Mouse (Mus musculus) retina, embryonic 14.5 days (tissue): Measurements from ENCODE around the gene Drd5.
A peak's percentile ranks its signal among the peaks of the same experiment; 100 is the strongest.

ENCODE experiments used
- DNase-seq: peaks from one replicate; pipeline ENCODE4 v3.0.0-alpha.2; 2015; ENCODE audit warnings: low spot score

Gene Drd5

DNA sequence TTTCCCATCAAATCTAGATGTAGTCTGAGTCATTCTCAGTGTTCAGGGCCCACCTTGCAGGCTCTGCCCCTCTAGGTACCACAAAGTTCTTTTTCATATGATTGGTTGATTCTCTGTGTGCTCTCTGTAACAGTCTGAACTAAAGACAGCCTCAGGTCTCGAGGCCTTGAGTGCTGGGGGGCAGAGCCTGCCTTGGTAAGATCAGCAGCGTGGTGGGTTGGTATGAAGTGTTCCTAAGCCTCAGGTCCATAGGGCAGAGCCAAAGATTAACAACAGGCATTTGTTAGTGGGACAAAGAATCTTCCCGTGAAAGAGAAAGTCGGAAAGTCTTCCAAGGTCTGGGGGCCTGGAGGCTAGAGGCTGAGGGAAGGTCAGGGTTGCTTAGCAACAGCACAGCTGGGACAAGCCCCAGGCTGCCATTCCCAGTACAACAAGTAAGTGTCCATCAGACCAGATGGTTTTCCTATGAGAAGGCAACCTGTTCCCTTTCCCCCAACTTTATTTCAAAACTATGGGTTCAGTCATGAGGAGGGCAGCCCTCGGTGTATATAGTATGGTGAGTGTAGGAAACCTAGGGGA is 31.3 kb downstream of the Drd5 start:
- DNase-seq: peak; percentile 35

DNA sequence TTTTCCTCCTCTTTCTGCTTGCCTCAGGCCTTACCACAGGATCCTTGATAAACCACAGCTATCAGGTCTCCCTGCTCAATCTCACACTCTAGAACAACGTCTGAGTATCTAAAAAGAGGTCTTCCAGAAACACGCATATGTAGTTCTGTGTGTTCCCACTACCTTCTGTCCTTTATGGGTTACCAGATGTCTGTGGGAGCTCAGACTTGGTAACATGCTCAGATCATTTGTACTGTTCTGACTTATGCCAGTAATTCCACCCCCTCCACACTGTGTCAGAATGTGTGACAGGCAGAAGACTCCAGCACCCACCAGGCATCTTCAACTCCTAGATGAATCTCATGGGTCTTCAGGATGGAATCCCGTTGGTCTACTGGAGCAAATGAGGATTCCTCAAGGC is 37.8 kb downstream of the Drd5 start:
- no peak for DNase-seq

DNA sequence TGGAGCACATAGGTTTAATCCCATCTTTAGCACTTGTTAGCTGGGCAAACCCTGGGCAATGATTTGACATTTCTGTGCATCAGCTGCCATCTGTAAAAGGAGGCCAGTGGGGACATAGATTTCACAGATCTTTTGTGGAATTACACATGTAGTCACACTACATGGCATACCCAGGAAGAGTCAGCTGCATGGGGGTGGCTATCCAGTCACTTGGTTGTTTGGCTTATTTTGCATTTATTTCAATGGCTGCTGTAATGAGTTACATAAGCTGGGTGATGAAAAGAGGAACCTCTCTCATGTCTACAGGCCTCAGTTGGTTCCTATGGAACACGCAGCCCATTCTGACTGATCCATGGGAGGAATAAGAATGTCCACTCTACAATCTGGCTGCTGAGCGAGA is 40.5 kb downstream of the Drd5 start:
- no peak for DNase-seq

GRCm38 (mm10) chr5:38364396-38364795 is 45.2 kb downstream of the Drd5 start:
- DNase-seq: no peak

GRCm38 (mm10) chr5:38365521-38365920 is 46.4 kb downstream of the Drd5 start:
- DNase-seq: peak; percentile 25

- DNase-seq: peak; percentile 32
These were observed 47.7 kb downstream of the Drd5 start for GRCm38 (mm10) chr5:38366650-38367470.

GRCm38 (mm10) chr5:38371308-38371707 is 52.1 kb downstream of the Drd5 start:
- DNase-seq: no peak
